Mouse (Mus musculus) embryo, embryonic 11.5 days (tissue): ENCODE measurements around the gene Casz1.

ENCODE experiments used
- DNase-seq: peaks from one replicate; pipeline ENCODE4 v3.0.0-alpha.2; 2012; ENCODE audit warnings: low read depth, low spot score

The Casz1 gene

GRCm38 (mm10) chr4:148966132-148966531, 161.9 kb downstream of the Casz1 start:
- no peak for DNase-seq

- DNase-seq, result no peak
Observed at GRCm38 (mm10) chr4:148968859-148969258, 164.6 kb downstream of the Casz1 start.

GRCm38 (mm10) chr4:148969610-148970009, 165.4 kb downstream of the Casz1 start:
- DNase-seq, result no peak

GRCm38 (mm10) chr4:148970742-148971141, 166.5 kb downstream of the Casz1 start:
- DNase-seq, result no peak

- no peak for DNase-seq
Observed at GRCm38 (mm10) chr4:148971613-148972242, 167.5 kb downstream of the Casz1 start.

- DNase-seq, result no peak
Observed at GRCm38 (mm10) chr4:148972707-148973106, 168.5 kb downstream of the Casz1 start.

GRCm38 (mm10) chr4:148973387-148973786, 169.2 kb downstream of the Casz1 start:
- DNase-seq, result no peak

- no peak for DNase-seq
Observed at GRCm38 (mm10) chr4:148974833-148975232, 170.6 kb downstream of the Casz1 start.

- DNase-seq, result no peak
Observed at GRCm38 (mm10) chr4:148978221-148978855, 174.1 kb downstream of the Casz1 start.

- DNase-seq, result no peak
Observed at GRCm38 (mm10) chr4:148978926-148979325, 174.7 kb downstream of the Casz1 start.

- no peak for DNase-seq
Observed at GRCm38 (mm10) chr4:148979837-148980236, 175.6 kb downstream of the Casz1 start.

- DNase-seq, result no peak
Observed at GRCm38 (mm10) chr4:148982274-148982673, 178.0 kb downstream of the Casz1 start.

GRCm38 (mm10) chr4:148984701-148985540, 180.7 kb downstream of the Casz1 start:
- DNase-seq, result no peak

GRCm38 (mm10) chr4:148985541-148986476, 181.6 kb downstream of the Casz1 start:
- DNase-seq, result no peak

GRCm38 (mm10) chr4:148990038-148990437, 185.8 kb downstream of the Casz1 start:
- no peak for DNase-seq

- no peak for DNase-seq
Observed at GRCm38 (mm10) chr4:148993948-148994347, 189.7 kb downstream of the Casz1 start.

GRCm38 (mm10) chr4:149000746-149001145, 196.5 kb downstream of the Casz1 start:
- DNase-seq, result no peak

GRCm38 (mm10) chr4:149001515-149001914, 197.3 kb downstream of the Casz1 start:
- DNase-seq, result no peak

- no peak for DNase-seq
Observed at GRCm38 (mm10) chr4:149002441-149003093, 198.3 kb downstream of the Casz1 start.
